Mouse (Mus musculus) adrenal gland, adult 2 months (tissue): Measurements from ENCODE around the gene Cacng4. TPM values are rescaled to one million over a fixed set of nuclear protein-coding genes. Genes with fewer than 3 reads are reported as not detected.

Experiments used
- DNase-seq: peaks from one replicate; pipeline ENCODE4 v3.0.0; 2021
- polyA plus RNA-seq: library from polyadenylated mRNA; depleted of rRNA; stranded (reverse); fragments of >200 nt; gene quantifications from 2 replicates; pipeline ENCODE4 v1.2.3, GENCODE M21; 2012
- total RNA-seq, 2 experiments: library from RNA; stranded (reverse); gene quantifications; 2 replicates each; pipeline ENCODE4 v1.2.3; 2021

The Cacng4 gene
- total and polyA plus RNA-seq, 3 experiments, result 1.1 to 1.2 (median 1.2) TPM

DNA sequence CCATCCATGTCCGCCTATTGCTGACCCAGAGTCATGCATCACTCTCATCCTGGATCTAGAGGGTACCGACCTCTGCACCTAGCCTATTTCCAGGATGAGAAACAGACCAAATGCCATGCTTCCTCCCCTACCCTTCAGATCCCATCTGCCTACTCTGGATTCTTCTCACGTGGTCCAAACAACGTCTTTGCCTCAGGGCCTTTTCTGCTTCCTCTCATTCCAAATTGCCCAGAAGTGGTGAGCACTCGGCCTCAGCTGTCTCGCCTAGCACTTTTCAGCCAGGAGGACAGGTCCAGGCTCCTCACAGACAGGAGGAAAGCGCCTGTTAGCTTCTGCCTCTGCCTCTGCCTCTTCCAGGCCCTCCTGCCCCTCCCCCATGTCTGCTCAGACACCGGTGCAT is 21.0 kb downstream of the Cacng4 start:
- no peak for DNase-seq

DNA sequence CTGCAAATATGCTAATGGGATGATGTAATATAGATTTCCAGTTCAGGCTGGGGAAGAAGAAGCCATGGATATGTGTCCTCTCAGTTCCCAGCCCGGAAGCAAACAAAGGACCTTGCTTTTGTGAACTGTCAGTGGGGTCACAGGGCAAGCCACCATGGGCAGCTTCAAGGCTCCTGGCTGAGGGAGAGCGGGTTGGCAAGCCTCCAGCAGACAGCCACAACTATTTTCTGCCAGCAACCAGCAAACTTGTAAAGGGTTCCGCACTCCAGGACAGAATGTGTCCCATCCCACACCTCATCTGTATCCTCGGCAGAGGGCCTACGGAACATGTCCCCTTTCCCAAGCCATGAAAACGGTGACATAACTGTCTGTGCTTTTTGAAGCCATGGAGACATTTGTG is 22.4 kb downstream of the Cacng4 start:
- peak; percentile 58 for DNase-seq

DNA sequence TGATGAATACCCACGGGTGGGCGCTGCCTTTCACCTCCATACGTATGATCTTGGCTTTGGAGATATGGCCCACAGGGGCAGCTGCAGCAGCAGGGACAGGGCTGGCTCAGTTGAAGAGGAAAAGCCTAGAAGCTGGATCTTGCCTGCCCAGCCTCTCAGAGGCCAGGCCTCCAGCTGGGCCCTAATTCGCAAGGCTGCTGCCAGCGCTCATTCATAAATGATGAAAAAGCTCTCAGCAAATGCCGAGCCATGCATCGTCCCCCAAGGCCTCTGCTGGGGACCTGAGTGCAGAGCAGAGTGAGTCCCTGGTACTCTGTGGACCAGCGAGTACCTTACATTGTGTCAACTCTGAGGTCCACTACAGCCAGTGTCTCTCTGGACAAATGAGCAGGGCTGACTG is 26.0 kb downstream of the Cacng4 start:
- no peak for DNase-seq

DNA sequence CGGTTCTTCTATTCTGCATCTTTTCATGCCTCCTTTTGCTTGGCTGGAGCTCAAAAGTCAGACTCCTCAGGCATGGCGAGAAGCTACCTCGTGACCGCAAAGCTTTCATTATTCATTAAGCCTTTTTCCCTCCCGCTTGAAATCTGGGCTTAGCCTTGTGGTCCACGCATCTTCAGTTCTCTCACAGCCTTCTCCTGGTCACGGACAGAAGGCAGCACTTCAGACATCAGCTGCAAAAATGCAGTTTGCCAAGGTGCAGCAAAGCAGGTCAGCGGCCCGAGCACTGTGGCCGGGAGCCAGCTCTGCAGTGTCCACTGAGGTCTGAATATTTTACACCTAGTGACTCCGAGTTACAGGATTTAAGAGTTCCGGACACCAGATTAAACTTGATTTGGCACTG is 27.4 kb downstream of the Cacng4 start:
- no peak for DNase-seq

DNA sequence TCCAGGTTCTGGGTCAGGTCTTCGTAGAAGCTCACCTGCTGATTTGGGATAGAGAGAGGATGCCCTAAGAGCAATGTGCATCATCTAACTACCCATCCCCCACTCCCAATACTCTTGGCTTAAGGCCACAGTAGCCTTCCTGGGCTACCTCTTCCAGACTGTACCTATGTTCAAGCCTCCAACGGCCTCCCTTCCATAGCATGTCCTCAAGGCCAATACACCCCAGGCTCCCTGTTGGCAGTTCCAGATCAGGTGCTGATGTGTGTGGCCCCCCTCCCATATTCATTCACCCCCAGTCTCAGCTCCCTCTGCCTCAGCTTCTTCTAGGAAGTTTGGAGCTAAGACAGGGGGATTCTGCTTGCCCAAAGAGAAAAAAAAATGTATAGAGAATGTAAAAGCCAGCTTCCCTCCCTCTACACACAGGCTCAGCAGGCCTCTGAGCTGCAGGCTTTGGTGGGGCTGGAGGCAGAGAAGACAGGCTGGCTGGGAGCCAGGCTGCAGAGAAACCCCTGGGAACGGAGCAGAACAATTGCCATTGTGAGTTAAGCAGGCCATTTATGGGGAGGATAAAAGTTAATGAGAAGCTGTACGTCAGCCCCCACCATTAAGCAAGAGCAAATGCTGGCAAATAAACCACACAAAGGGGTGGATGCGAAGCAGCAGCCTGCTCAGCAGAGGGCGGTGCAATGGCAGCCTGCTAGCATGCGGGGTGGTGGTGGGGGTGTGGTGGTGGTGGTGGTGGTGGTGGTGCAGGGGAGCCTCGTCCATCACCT is 31.5 kb downstream of the Cacng4 start:
- no peak for DNase-seq

DNA sequence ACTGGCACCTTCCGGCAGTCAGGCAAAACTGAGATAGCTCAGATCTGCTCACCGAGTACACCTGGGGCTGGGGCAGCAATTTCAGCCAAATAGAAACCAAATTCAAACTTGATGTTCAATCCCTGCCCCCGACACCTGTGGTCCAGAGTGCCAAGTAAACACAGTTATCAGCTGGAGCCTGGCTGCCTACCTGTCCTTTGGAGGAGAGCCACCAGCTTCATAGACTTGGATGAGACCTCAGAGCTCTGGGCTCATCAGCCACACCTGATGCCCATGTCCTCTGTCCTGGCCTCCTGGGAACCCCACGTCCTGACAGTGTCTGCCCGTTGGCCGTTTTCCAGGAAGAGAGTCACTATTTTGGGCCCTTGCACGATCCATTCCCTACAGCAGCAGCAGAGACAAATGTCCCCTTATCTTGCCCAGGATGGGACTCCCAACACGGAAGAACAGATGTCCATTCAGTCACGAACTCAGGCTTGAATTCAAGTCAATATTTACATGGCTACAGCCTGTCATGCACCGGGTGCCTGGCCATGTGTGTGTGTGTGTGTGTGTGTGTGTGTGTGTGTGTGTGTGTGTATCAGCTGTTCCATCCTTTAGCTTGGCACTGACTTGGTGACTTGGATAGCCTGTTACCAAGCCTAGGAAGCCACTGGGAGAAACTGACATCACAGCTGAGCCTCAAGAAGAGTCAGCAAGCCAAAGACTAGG is 32.4 kb downstream of the Cacng4 start:
- DNase-seq, result no peak

DNA sequence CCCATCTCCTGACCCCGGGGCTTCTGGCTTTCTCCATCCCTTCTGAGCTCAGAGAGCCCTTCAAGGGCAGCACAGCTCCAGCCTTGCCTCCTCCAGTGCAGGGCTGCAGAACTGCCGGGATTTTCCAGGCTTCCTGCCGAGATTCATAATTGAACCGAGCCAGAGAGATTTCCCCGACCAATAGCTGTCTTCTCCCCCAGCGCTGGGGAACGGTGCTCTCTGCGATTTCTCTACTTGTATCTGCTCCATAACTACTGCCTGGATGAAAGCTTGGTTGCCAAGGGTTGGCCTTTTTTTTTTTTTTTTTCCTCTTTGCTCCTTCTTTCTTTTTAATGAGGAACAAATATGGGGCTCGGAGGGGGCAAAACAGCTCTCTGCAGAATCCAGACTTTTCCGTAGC is 34.4 kb downstream of the Cacng4 start:
- DNase-seq, result no peak

DNA sequence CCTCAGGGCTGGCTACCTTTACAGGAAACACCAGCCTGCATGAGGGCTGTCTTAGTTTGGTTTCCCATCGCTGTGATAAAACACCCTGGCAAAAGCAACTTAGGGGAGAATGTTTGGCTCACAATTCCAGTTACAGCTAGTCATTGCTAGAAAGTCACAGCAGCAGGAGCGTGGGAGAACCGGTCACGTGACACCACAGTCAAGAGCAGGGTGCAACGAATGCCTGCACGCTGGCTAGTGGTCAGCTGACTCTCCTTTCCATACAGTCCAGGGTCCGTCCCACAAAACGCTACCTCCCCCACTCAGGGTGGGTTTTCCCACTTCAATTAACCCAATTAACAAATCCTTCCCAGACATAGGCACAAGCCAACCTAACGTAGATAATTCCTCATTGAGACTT is 34.8 kb downstream of the Cacng4 start:
- no peak for DNase-seq

DNA sequence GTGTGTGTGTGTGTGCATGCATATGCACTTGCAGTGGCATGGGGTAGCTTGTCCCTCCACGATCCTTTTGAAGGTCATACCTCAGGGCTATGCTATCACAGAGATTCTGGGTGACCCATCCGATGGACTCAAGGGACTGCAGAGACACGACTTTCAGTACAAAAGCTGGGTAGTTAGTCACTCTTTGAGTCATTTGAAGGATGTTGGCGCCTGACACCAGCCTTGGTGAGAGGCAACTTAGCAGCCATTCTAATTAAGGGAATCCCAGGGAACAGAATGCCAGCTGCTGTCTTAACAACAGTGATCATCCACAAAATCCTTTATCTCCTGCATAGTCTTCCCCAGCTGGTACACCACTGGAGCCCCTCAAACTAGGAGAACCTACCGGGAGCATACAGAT is 45.2 kb downstream of the Cacng4 start:
- DNase-seq, result no peak

DNA sequence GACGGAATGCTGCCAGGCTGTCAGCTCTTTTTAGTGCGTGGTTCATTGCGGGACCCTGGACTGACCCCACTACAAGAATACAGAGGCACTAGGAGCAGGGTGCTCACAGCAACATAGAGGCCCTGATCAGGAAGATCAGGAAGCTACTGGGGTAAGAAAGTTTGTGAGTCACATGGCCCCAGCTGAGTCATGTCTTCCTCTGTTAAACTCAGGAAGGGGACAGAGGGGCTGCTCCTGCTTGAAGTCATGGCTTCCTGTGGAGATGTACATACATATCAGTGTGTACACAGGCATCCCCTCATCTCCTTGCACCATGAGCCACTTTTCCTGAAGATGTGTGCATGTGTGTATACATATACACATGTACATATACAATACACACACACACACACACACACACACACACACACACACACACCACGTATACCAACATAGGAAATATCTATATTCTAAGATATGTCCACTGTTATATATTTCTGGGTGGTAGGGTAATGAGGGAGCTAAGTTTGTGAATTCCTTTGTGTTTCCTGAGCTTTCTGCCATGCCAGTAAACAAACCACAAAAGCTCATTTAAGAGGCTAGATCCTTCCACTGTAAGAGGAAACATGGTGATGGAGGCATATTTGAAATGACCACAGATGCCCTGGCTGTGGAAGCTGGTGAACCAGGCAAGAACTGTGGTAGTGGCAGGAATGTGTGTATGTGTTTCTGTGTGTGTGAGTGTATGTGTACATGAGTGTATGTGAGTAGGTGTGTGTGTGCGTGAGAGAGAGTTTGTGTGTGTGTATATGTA is 45.9 kb downstream of the Cacng4 start:
- no peak for DNase-seq

DNA sequence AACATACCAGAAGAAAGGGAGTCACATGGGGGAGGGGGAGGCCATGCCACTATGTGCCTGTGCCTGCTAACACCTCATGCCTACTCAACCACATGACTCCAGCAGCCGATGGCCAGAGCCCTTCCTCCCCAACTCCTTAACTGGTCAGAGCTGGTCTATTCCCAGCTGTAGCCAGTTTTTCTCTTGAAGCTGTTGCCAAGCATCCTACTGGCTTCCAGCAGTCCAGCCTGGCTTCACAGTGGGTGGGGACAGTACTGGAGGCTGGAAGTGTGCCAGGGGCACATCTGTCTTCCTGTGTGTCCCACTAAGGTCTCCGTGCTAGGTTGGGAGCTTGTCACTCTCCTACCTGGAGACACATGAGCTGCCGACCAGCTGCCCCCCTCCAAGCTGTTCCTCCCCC is 51.3 kb downstream of the Cacng4 start:
- DNase-seq, result no peak

DNA sequence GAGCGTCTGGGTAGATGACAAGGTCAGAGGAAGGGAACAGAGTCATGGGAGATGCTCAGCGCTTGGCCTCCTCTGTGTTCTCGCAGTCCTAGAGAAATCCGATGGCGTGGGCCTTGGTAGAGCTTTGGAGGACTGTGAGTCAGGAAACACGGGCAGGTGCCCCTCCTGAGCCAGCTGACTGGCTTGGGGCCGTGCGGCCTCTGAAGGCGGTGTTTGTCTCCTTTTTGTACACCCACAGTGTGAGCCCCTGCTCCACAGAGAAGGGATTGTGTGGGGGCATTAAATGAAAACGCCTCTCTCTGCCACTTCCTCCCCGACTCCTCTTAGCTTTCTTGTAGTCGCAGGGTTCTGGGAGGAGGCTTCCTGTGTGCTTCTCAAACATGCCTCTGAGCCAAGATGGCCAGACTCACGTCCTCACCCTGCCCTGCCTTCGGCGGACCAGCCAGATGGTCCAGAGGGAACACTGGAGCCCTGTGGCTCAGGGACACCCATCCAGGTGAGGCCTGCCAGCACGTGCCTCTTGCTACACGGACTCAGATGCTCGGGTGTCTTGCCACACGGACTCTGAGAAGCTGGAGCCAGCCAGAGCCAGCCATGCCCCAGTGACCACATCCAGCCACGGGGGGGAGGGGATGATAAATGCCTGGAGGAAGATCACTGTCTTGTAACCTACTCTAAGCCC is 55.8 kb downstream of the Cacng4 start:
- DNase-seq, result no peak

DNA sequence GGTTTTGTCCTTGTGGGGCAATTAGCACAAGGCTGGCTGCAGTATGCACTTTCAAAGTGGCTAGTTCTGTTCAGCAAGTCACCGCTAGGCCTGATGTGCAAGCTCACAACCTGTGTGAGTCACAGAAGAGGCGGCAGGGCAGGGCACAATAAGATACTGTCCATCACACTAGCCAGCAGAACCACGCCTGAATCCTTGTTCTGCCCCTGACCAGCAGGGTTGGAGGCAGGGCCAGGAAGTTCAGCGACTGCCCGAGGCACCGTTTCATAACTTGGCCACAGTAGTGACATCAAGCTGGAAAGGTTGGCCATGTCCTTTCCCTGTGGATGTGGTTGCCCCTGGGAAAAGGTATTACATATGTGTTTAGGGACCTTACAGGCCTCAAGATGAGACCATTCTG is 56.5 kb downstream of the Cacng4 start:
- DNase-seq, result no peak

DNA sequence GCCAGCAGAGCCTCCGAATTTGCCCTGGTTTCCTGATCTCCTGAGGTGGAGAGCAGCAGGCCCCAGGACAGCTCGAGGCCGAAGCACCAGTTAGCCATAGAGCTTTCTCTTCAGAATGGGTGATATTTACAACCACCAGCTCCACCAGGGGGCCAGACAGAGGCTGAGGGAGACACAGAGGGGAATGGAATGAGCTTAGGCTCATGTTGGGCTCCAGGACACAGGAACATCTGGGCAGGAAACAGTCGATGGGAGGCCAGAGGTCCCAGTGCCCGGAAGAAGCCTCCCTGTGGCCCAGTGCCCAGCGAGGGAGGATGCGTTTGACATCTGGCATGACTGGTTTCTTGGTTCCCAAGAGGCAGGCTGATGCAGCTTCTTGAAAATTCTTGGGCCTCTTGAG is 60.2 kb downstream of the Cacng4 start:
- DNase-seq, result peak; percentile 38

DNA sequence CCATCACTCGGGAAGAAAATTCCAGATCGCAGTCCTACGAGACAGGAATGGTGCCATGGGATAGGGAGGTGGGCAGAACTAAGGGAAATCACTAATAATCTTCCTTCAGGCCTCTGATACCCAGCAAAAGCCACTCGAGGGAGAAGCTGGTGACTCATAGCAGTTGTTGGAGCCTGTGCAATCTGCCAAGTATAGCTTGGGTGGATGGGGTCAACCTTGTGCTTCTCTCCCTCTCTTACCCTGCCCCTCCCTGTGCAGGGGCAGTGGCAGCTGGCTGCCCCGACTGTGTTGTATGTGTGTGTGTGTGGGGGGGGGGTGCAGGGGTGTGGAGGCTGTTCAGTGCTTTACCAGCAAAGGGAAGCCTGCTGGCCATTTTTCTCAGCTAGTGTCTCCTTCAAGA is 62.9 kb downstream of the Cacng4 start:
- peak; percentile 43 for DNase-seq

DNA sequence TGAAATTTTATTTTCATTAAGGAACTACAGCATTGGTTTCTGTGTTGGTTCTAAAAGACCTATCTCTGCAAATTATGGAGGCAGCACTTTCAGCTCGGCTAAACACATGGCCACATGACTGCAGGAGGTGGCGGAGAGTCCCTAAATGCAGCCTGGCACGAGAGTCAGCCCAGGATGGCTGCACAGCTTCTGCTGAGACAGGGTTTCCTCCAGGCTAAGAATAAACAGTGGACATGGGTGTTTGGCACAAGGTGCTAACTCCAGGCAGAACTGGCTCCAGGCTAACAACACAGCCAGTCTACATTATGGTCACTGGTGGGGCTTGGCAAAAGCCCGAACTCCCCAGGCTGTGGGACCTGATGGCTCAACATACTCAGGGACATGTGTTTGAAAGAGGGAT is 63.4 kb downstream of the Cacng4 start:
- no peak for DNase-seq

DNA sequence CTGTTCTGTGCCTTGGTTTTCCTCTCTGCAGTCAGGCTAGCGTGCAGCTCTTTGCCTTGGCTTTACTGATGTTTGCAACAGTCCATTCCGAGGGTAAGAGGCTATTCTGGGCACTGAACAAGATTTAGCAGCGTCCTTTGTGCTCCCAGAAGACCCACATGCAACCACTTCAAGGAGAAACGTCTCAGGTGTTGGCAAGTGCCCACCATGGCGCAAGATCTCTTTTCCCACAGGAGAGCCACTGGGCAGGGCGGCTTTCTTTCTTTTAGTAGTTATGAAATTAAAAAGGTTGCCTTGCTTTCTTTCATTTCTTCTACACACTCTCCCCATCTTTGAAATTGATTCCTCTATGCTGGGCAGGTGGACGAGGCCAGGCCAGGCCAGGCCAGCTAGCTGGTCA is 65.2 kb downstream of the Cacng4 start:
- DNase-seq, result peak; percentile 33

DNA sequence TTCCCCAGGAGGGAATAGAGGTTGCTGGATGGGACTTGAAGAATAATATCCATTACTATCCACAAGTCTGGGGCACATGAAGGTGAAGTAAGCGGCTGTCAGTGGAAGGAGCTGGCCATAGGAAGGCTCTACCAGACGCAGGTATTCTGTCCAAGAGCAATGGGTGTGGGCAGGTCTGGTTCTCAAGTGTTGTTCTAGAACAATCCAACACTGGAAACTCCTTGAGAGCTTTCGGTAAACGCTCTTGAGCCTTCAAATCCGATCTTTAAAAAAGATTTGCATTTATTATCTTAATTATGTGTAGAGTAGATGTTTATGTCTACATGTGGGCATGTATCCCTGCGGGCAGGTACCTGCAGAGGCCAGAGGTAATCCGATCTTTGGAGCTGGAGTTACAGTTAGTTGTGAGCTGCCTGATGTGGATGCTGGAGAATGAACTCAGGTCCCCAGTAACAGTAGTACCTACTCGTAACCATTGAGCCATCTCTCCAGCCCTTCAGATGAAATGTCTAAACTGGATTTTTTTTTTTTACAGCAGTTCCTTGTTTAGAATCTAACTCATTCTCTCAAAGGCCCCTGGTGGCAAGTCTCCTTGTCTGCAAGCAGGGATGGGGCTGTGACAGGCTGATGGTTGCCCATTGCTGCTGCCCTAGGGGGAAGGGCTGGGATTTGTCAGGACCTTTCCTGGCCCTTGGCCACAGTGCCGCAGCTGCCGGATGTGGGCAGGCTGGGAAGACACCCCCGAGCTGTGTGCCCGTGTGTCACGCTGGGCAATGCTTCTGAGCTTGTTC is 66.1 kb downstream of the Cacng4 start:
- DNase-seq, result no peak

DNA sequence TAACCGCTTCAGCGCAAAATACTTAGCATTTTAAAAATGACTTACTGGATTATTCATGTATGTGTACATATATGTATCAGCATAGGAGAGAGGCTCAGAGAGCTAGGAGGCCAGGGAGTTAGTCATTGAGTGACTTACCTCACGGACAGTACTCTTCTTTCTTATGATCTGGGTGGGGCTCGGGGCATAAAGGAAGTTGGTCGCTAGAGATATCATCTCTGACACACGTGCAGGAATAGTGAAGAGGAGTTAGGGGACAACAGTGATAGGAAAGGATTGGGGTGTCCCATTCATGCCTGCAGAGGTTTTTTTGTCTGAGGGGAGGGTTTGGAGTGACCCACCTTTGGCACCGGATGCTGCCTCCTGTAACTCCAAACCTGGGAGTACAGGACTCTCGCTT is 69.8 kb downstream of the Cacng4 start:
- DNase-seq, result no peak

DNA sequence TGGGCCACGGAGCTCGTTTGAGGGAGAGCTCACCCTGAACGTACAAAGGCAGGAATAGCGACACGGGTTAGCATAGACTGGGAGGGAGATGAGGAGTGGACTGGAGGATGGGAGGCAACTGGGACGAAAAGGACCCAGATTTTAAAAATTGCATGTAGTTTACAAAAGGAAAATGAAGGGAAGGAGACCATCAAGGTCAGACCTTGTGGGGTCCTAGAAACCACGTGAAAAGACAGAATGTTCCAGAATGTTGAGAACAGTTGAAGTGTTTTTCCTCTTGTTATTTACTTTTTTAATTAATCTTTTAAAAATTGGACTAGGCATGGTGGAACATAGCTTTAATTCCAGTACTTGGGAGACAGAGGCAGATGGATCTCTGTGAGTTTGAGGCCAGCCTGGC is 73.3 kb downstream of the Cacng4 start:
- no peak for DNase-seq

DNA sequence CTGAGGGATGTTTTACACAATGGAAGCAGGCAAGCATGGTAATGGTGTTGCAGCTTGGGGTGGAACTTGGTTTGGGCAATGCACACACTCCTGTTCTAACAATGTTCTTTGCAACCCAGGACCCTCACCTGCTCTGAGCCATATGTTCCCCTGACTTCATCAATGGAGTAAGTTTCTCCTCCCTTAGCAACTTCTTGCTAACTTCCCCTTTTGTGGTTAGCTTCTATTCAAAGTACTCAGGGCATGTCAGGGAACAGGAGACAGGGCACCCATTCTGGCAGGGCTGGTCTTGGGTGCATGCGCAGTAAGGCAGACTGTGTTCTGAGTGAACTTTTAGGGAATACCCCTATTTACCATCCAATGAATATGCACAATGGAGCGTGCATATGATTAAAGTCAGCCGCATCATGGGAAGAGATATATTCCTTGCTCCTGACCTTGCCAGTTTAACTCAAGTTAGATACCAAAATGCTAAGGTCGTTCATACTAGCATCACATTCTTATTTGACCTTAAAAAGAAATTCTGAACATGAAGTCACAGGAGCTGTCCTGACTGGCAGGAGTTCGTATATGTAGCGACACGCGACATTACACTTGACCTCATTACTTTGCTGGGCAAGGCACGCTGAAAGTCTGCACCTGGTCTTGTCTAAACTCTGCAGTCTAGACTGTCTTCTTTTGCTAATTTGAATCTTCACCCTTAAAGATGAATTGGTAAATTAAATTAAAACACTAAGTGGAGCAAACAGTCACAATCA is 73.9 kb downstream of the Cacng4 start:
- no peak for DNase-seq
